Mouse (Mus musculus) lung, postnatal 0 days (tissue): ENCODE data around the gene Zcchc13. TPM values are rescaled to one million over a fixed set of nuclear protein-coding genes. Genes with fewer than 3 reads are reported as not detected.

Source experiments
- ATAC-seq: fragments of 200-750 bp; cut with Nextera tagmentation; 2 replicates; pipeline ENCODE4 v1.8.0; 2017; ENCODE audit warnings: moderate library complexity
- DNase-seq: peaks from one replicate; pipeline ENCODE4 v3.0.0-alpha.2; 2016; ENCODE audit warnings: low spot score
- H3K27ac ChIP-seq: fragments of 300-500 bp; sonication (generic); 2 replicates; pipeline ENCODE4 v1.5.1; 2014; ENCODE audit warnings: antibody characterized with exemption, mild to moderate bottlenecking, low read length, mixed read lengths
- H3K27me3 ChIP-seq: fragments of 300-500 bp; sonication (generic); replicated peaks from 2 replicates; pipeline ENCODE4 v1.6.1; 2014; ENCODE audit warnings: low read length, mixed read lengths; ENCODE audit not compliant: insufficient read depth
- H3K36me3 ChIP-seq: fragments of 300-500 bp; sonication (generic); 2 replicates; pipeline ENCODE4 v1.6.1; 2014; ENCODE audit warnings: low read length, mixed read lengths; ENCODE audit not compliant: insufficient read depth
- H3K4me1 ChIP-seq: fragments of 300-500 bp; sonication (generic); 2 replicates; pipeline ENCODE4 v1.6.1; 2014; ENCODE audit warnings: antibody characterized with exemption, low read depth, low read length, mixed read lengths; ENCODE audit not compliant: insufficient read depth
- H3K4me2 ChIP-seq: fragments of 300-500 bp; sonication (generic); replicated peaks from 2 replicates; pipeline ENCODE4 v1.6.1; 2014; ENCODE audit warnings: low read depth, mild to moderate bottlenecking, low read length, moderate library complexity, mixed read lengths
- H3K4me3 ChIP-seq: fragments of 300-500 bp; sonication (generic); 2 replicates; pipeline ENCODE4 v1.5.1; 2014; ENCODE audit warnings: low read depth, low read length
- H3K9ac ChIP-seq: fragments of 300-500 bp; sonication (generic); replicated peaks from 2 replicates; pipeline ENCODE4 v1.6.1; 2014; ENCODE audit warnings: low read depth, mild to moderate bottlenecking
- H3K9me3 ChIP-seq: fragments of 300-500 bp; sonication (generic); 2 replicates; pipeline ENCODE4 v1.6.1; 2016; ENCODE audit warnings: low read length, mixed read lengths
- CTCF ChIP-seq: IDR thresholded peaks from 2 replicates; pipeline ENCODE4 v1.5.1; 2016; ENCODE audit warnings: antibody characterized with exemption, mild to moderate bottlenecking
- EP300 ChIP-seq: IDR thresholded peaks from 2 replicates; pipeline ENCODE4 v1.6.1; 2016; ENCODE audit warnings: antibody characterized with exemption, mild to moderate bottlenecking, control low read depth
- WGBS: fragments of 180-500 bp; shearing (Covaris S2); extraction: QIAGEN DNeasy Blood & Tissue Kit; methylation state at CpG from one replicate; pipeline ENCODE4 v1.1.7; 2014; 5-methylcytosine and 5-hydroxymethylcytosine counted together
- polyA plus RNA-seq: library from polyadenylated mRNA; unstranded; fragments of >200 nt; fragmentation: Nextera tagmentation; extraction: Ambion mirVana; gene quantifications from 2 replicates; pipeline ENCODE4 v1.2.1, GENCODE M21; 2015

Gene Zcchc13
- polyA plus RNA-seq = not detected in 2 replicates

GRCm38 (mm10) chrX:103630303-103630702 lies at the start of gene Zcchc13:
Zcchc13 (plus strand) TSS chrX:103630586.
- TF ChIP-seq EP300 (no peak), CTCF (no peak)
- no peak within 1 kb of the TSS for H3K4me2 ChIP-seq
- WGBS = 90% methylated on average over 12 of the region's 12 CpGs
- H3K4me3 ChIP-seq = no peak within 1 kb of the TSS
- no peaks in the 10 kb centered on the region for H3K9me3 ChIP-seq
- H3K27me3 ChIP-seq = no peaks in the 10 kb centered on the region
- no peak within 1 kb of the TSS for H3K27ac ChIP-seq
- no peaks in the 10 kb centered on the region for H3K36me3 ChIP-seq
- no peak for DNase-seq
- no peak within 1 kb of the TSS for H3K9ac ChIP-seq
- H3K4me1 ChIP-seq = no peaks in the 10 kb centered on the region
- ATAC-seq = no peak

DNA sequence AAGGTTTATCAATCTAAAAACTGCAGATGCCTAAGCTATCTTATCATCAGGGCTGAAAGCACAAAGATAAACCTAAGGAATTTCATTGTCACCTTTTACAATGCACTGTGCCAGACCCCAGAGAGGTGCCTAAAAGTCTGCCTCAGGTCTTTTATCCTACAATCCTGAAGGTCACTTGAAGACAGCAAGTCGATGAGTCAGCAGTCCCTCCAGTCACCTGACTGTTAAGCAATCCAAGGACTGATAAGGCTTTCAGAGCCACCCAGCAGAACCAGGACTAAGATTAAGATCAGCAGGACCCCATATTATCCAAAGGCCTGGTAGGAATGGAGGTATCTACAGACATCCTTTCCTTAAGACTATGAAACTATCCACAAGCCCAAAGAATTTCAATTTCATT lies 46.1 kb upstream of the Zcchc13 start:
- WGBS = 33% methylated on average over 1 of the region's 1 CpGs
- H3K4me3 ChIP-seq = no peak overlapping the region

GRCm38 (mm10) chrX:103592056-103592455 lies 38.3 kb upstream of the Zcchc13 start:
- no peak overlapping the region for H3K4me3 ChIP-seq
- 75% methylated on average over 6 of the region's 6 CpGs for WGBS
- no peaks in the 10 kb centered on the region for H3K9me3 ChIP-seq
- ATAC-seq (no peak), DNase-seq (no peak)
- H3K4me1 ChIP-seq = no peaks in the 10 kb centered on the region
- H3K4me2 ChIP-seq = no peak overlapping the region
- H3K9ac ChIP-seq = no peak overlapping the region
- H3K27me3 ChIP-seq = no peaks in the 10 kb centered on the region
- H3K27ac ChIP-seq = no peak overlapping the region
- TF ChIP-seq EP300 (no peak), CTCF (no peak)
- H3K36me3 ChIP-seq = no peaks in the 10 kb centered on the region

More for the DNA sequence above, 46.1 kb upstream of the Zcchc13 start:
- no peak overlapping the region for H3K9ac ChIP-seq
- H3K27ac ChIP-seq = no peak overlapping the region
- no peaks in the 10 kb centered on the region for H3K4me1 ChIP-seq
- ATAC-seq (no peak), DNase-seq (no peak)
- no peaks in the 10 kb centered on the region for H3K36me3 ChIP-seq
- TF ChIP-seq CTCF (no peak), EP300 (no peak)
- no peaks in the 10 kb centered on the region for H3K9me3 ChIP-seq
- H3K4me2 ChIP-seq = no peak overlapping the region
- H3K27me3 ChIP-seq = no peaks in the 10 kb centered on the region

DNA sequence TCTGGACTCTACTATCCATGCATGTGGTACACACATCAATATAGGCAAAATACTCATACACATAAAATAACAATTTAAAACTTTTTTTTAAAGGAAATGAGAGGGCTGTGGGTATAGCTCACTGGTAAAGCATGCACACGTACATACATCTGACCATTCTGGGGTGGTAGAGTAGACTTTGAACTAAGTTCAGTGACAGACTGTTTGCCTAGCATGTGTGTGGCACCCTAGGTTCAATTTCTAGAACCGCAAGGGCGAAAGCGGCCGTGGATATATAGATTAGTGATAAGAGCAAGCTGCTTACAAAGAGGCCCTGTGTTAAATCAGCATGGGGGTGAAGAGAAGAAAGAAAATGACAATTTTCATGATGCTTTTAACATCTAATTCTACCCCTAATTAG lies 27.8 kb upstream of the Zcchc13 start:
- no peak for DNase-seq
- no peaks in the 10 kb centered on the region for H3K36me3 ChIP-seq
- no peak for ATAC-seq

DNA sequence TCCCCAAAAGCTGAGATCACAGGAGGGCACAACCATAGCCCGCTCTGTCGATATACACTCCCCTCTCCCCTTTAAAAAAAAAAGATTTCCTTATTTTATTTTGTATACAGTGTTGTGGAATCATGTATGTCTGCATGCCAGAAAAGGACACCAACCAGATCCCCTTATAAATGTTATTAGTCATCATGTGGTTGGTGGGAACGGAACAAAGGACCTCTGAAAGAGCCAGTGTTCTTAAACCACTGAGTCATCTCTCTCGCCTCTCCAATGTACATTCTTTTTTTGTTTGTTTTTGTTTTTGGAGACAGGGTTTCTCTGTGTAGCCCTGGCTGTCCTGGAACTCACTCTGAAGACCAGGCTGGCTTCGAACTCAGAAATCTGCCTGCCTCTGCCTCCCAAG lies 26.2 kb upstream of the Zcchc13 start:
- no peaks in the 10 kb centered on the region for H3K36me3 ChIP-seq
- ATAC-seq = no peak

More for the DNA sequence above, 27.8 kb upstream of the Zcchc13 start:
- TF ChIP-seq EP300 (no peak), CTCF (no peak)
- Histone ChIP-seq H3K4me3 (no peak overlapping the region), H3K9me3 (no peaks in the 10 kb centered on the region), H3K27ac (no peak overlapping the region), H3K27me3 (no peaks in the 10 kb centered on the region), H3K4me2 (no peak overlapping the region), H3K4me1 (no peaks in the 10 kb centered on the region), H3K9ac (no peak overlapping the region)
- WGBS = 92% methylated on average over 5 of the region's 5 CpGs

DNA sequence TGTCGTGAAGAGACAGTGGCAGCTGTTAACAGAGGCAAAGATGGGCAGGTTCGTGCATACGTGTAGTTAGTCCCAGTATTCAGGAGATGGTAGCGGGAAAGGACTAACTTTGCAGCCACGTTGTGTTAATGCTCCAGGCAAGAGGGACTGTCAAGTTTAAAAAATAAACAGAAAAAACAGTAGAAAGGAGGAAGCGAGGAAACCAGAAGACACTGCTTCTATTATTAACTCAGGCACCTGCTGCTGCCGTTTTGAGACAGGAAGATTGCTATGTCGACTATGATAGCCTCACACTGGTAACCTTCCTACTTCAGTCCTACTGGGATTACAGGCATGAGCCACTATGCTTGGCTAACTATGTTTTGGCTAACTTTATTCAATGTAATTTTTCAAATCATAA lies 24.9 kb upstream of the Zcchc13 start:
- Histone ChIP-seq H3K36me3 (no peaks in the 10 kb centered on the region), H3K27me3 (no peaks in the 10 kb centered on the region), H3K4me3 (no peak overlapping the region), H3K9ac (no peak overlapping the region), H3K4me1 (no peaks in the 10 kb centered on the region), H3K27ac (no peak overlapping the region), H3K4me2 (no peak overlapping the region), H3K9me3 (no peaks in the 10 kb centered on the region)
- DNase-seq (no peak), ATAC-seq (no peak)
- TF ChIP-seq EP300 = no peak
- TF ChIP-seq CTCF = no peak
- WGBS = 78% methylated on average over 8 of the region's 8 CpGs

More for the DNA sequence above, 26.2 kb upstream of the Zcchc13 start:
- no peak overlapping the region for H3K9ac ChIP-seq
- no peaks in the 10 kb centered on the region for H3K4me1 ChIP-seq
- no peak for TF ChIP-seq EP300
- no peak for TF ChIP-seq CTCF
- DNase-seq = no peak
- WGBS = 81% methylated on average over 5 of the region's 5 CpGs
- no peaks in the 10 kb centered on the region for H3K9me3 ChIP-seq
- H3K4me3 ChIP-seq = no peak overlapping the region
- H3K27me3 ChIP-seq = no peaks in the 10 kb centered on the region
- H3K4me2 ChIP-seq = no peak overlapping the region
- no peak overlapping the region for H3K27ac ChIP-seq

DNA sequence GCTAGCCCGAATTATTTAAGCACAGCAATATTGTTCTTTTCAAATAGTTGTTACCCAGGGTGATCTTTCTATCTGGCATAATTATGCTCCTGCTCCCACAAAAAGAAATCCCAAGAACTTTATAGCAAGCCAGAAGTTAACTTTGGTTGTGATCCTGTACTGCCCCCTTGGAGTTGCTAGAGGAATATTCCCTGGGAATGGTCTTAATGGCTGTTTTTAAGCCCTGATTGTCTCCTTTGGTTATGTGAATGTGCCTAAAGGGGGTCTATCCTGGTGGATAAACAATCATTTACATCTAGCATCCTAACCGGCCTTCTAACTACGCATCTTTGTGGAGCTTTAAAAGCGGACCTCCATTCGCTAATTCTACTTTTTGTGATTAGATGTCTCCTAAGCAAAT lies 20.0 kb upstream of the Zcchc13 start:
- Histone ChIP-seq H3K9me3 (no peaks in the 10 kb centered on the region), H3K27ac (no peak overlapping the region), H3K4me1 (no peaks in the 10 kb centered on the region), H3K27me3 (no peaks in the 10 kb centered on the region), H3K4me2 (no peak overlapping the region), H3K36me3 (no peaks in the 10 kb centered on the region), H3K9ac (no peak overlapping the region), H3K4me3 (no peak overlapping the region)
- TF ChIP-seq EP300 (no peak), CTCF (peak; percentile 67)
- DNase-seq (peak; percentile 47), ATAC-seq (no peak)
- 92% methylated on average over 5 of the region's 5 CpGs for WGBS
